Mouse (Mus musculus) lung, postnatal 36 days (tissue): Measurements from ENCODE around the gene Slc25a39.
"Not testable (repeated sequence)": the region's sequence is repeated elsewhere in the genome, so short reads cannot be mapped to it uniquely, and the experiment has no call there.

Experiments
- DNase-seq: peaks from one replicate; pipeline ENCODE4 v3.0.0; 2022; ENCODE audit warnings: mixed read lengths

Slc25a39 gene

DNA sequence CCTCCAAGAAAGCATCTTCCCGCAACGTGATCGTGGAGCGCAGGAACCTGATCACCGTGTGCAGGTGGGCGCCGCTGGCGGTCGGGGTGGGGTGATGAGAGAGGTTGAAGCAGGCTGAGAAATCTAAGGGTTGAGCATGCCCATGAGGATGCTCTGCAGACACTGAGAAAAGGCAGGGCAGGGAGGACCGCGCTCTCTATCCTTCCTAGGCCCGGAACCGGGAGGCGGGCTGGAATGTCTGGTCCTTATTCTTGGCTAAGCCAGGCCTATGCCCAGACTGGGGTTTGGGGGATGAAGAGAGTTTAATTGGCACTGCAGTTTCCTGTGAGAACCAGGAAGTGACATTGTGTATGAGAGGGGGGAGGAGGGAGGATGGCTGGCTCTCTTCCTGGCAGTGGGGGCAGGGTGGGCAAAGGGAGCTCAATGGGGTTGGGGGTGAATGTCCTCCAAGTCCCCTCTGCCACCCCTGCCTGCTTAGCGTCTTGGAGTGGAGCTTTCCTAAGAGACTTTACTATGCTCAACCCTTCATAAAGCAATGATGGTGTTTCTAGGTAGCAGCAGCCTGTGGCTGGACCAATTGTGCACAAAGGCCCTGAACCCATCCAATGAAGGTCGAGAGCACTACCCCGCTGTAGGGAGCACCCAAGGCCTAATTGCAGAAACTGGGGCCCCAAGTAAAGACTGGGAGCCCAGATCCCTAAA is 13.9 kb downstream of the Slc25a39 start:
- no peak for DNase-seq

DNA sequence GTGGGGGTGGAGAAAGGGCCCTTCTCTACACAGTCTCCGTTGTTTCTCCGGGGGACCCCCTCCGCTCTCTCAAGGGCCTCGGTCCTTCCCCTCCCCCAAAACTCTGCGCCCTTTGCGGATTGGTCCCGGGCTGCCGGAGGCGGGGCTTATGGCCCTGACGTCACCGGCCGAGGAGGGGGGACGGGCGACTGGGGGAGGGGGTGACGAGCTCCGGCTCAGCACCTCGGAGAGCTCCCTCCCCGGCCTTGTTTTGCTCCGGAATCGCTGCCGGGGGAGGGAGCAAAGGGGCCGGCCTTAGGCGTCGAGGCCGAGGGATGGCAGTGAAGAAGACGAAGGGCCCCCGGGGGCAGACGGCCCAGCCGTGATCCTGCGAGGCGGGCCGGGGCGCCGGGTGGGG is 14.5 kb downstream of the Slc25a39 start, which contains the start of gene Rundc3a:
TSS of gene Rundc3a (plus strand) at position 166 of the 397 bp plus-strand sequence.
- DNase-seq, result peak; percentile 71

DNA sequence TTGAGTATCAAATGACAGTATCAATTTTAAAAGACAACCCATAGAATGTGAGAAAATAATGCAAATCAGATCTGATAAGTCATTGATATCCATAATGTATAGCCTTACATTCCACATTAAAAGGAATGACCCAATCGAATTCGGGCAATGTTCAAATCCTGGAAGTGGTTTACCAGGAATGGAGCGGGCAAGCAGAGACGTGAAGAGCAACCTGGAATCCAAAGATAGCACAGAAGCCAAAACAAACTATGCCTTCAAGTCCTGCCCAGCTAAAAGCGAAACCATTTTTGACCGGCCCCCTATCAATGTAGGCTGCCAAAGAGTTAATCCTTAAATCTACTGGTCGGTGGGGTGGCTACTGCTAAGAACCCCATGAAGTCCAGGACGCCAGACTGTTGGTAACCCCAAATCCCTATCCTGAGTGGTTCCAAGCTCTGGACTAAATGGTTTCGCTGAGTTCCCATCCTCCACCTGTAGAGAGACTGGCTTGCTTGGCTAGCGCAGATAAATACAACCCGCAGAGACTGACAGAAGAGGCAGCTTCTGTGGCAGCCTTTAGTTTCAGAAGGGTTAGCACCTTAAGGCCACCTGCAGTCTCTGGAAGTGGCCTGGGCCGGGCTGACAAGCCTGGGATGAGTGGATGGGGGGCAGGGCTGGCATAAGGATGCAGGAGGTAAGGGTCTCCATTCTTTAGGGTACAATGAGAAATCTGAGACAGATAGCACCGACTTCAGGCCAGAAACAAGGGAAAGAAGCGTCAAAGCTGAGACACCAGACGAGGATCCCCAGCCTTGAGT is 15.1 kb downstream of the Slc25a39 start:
- no peak for DNase-seq

DNA sequence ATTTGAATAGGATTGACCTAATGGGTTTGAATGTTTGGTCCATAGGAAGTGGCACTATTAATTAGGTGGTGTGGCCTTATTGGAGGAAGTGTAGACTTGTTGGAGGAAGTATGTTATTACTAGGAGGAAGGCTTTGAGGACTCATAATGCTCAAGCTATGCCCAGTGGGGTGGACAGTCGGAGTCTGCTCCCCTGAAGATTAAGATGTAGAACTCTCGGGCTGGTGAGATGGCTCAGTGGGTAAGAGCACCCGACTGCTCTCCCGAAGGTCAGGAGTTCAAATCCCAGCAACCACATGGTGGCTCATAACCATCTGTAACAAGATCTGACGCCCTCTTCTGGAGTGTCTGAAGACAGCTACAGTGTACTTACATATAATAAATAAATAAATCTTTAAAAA is 18.3 kb downstream of the Slc25a39 start:
- not testable (repeated sequence) for DNase-seq

DNA sequence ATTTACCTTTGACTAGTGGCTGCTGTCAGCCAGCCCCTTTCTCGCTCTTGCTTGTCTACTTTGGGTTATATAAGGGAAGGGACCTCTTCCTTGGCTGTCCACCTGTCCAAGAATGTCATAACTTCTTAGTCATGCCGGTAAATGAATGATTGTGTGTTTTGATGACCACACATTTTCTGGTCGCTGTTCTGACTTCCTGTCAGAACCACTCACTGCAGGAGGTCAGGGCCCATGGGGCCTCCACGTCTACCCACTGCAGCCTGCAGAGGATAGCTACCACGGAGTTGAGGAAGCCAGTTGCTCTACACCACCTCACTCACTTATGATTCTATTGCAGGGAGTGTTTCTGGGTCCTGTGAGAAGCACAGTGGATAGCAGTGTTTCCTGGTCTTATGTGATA is 21.6 kb downstream of the Slc25a39 start:
- DNase-seq, result no peak

DNA sequence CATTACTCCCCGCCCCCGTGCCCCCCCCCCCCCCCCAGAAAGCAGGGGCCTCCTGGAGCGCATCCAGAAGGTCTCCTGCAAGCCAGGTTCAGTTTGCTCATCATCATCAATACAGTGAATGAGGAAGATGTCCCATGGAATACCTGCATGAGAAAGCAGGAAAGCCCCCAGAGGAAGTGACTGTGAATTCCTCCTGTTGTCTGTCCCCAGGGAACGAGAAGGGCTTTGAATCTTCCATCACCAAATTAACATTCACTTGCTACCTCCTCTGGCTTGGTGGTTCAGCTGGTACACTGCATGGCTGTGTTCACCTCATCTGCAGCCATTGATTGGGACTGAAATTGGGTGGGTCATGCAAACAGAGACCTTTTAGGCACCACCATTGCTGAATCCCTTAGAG is 22.7 kb downstream of the Slc25a39 start:
- DNase-seq, result no peak

DNA sequence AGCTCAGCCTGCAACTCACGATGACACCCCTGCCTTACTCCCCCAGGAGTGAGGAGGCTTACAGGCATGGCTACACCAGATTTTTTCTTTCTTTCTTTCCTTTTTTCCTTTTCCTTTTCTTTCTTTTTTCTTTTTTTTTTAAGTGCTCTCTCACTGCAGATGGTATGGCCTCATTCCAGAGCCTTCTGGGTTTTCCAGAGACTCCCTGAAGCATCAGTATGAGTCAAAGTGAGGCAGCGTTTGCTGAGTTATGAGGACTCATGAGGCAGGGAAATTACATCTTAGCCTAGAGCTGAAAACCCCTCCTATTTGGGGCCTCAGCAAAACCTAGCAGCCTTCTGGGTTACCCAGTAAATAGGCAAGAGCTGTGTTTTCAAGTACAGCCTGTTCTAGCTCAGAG is 23.3 kb downstream of the Slc25a39 start:
- no peak for DNase-seq

DNA sequence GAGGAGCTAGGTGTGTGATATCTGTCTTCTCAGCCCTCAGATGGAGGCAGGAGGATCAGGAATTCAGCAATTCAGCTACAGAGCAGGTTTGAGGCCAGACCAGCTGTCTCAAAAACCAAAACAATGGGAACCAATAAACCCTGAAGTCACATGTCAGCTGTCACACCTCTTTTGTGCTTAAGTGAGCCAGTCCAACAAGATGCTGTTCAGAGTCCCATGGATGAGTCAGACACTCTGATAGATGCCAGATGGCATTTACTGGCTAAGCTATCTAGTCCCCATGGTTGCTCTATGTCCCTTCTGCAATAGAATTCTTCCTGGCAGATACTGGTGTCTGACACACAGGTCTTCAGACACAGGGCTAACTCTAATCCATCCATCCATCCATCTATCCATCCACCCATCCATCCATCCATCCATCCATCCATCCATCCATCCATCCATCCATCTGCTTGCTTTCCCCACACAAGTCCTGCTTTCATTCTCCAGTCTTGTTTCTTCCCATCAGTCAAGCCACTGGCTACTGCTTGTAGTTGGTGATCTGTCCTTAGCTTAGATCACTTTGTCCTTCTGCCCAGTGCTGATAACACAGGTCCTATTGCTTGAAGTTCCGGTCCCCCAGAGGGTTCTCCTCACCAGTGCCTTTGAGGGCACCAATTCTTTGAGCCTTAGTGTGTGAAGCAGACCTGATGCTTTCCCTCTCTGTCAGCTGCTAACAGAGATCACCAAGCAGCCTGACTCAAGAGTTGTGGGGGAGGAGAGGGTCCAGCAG is 24.2 kb downstream of the Slc25a39 start:
- no peak for DNase-seq

DNA sequence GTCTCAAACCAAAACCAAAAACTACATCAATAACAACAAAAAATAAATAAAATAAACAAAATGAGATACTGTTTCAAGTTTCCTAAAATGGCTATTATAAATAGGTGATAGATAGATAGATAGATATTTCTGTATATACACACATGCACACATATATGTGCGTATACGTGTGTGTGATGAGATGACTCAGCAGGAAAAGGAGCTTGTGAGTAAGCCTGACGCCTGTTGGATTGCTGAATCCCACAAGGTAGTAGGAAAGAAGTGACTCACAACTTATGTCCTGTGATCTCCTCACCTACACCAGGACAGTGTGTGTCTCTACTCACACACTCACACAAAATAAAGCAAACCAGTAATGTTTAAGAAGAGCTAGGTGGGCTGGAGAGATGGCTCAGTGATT is 25.0 kb downstream of the Slc25a39 start:
- DNase-seq, result no peak

DNA sequence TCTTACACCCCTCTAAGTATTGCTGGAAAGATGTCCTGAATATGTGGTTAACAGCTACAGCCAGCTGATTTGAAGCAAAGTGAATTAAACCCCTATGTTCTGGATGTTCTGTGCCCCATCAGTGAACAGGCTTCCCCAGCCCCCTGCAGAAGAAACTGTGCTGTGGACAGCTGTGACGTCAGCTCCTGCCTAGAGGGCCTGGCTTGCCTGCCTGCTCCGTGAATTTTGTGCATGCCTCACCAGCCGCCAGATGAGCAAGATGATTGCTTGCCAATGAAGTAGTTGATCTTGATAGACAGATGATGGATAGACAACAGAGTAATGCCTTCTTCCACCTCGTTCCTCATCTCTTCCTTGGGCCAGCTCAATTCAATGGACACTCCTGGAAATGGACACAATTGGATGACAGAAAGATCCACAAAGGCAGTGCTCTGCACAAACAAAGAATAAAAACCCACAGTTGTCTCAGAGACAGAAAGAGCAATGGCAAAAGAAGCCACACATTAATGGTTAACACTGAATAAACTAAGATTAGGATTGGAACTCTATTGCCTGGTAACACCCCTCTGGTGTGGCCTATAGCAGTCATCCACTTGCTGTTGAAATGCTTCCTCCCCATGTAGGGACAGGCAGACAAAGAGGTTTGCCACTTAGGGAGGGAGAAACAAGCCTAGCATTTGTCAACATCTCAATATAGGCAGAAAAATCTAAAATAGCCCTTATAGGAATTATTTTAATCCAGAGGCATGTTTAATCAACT is 26.2 kb downstream of the Slc25a39 start:
- DNase-seq, result no peak

DNA sequence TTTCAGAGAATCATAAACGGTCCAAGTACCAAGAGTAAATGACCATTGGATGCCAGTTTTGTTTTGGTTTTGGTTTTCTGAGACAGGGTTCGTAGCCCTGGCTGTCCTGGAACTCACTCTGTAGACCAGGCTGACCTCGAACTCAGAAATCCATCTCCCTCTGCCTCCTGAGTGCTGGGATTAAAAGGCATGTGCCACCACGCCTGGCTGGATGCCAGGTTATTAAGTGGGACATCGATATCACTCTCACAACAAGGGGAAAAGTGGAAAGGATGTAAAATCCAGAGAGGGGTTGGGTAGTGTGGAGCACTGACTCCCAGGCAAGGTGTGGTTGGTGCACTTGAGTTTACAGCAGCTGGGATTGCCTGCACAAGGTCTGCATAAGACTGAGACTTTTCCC is 27.7 kb downstream of the Slc25a39 start:
- no peak for DNase-seq

DNA sequence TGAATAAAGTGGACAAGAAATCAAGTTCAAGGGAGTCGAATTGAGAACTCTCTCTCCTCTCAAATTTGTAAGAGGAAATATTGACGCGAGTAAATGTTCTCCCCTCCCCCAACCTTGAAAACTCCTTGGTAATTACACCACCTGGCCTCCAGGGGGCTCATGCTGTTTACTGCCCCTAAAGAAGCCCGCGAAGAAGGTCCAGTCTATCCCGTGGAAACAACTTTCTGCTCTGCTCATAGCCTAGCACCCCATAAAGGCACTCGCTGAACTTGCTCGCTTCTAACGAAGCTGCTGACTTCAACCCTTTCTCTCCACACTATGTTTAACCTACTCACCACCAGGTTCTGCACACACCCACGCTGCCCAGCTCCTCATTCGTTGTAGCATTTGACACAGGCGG is 30.6 kb downstream of the Slc25a39 start:
- DNase-seq, result no peak

DNA sequence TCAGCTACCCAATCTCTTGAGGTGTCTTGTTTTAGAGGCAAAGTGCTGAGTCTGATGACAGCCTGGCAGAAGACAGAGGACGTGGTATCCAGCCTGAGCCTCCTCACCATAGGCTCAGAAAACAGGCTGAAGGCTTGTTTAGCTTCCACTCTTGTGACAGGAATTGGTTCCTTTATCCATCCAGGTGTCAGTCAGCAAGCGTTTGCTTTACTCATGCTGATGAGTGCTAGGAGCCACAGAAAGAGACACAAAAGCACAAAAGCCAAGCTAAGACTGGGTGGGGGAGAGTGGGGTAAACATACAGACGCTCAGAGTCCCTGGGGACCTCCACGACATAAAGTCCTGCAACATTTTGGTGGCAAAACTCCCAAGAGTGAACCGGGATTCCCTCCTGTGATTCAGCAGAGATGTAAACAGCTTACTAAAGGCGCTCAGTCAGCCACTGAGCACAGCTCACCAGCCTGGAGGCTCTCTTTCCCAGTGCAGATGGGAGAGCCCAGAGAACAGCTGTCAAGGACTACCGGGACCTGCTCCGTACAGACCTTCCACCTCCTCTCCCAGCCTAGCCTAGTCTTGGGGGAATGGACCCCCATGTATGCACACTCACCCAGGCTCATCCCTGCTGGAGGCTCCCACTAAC is 31.4 kb downstream of the Slc25a39 start:
- DNase-seq, result no peak

DNA sequence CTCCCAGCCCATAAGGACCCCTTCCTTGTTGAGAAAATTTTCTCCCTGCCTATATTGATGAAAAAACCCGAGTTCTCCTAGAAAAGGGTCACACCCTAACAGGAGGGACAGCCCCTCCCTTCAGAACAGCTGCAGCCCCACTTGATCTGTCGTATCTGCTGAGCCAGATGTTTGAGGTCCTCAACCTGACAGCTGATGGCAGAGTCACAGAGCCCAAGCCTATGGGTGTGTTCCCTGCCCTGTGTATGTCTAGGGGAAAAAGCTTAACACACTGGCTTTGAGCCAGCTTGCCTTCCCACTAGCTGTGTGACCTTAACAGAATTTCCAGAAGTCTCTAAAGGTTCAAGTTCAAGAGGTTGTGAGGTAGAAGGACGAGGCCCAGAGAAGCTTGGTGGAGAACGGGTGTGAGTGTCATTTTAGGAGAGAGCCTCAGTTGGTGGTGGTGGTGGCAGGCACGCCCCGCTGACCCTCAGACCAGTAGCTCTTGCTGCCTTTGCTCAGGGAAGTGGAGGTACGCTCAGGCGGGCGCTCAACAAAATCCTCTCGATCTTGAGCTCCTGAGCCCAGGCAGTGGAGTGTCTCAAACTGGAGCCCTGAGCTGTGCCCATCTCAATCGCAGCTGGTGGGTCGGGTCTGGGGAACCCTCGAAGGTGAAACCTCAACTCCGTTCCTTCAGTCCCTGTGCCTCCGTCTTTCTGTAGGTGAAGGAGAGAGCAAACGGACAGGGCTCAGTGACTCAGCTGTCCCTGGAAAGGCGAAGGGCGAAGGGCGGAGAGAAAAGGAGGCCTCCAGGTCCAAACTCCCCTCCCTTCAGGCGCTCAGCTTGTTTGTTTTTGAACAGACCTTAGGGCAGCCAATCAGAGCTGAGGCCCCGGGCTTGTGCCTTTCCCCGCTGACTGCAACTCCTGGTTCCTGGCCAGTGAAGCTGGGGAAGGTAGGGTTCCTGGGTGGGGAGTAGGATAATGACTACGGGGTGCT is 32.3 kb downstream of the Slc25a39 start:
- peak; percentile 54 for DNase-seq

DNA sequence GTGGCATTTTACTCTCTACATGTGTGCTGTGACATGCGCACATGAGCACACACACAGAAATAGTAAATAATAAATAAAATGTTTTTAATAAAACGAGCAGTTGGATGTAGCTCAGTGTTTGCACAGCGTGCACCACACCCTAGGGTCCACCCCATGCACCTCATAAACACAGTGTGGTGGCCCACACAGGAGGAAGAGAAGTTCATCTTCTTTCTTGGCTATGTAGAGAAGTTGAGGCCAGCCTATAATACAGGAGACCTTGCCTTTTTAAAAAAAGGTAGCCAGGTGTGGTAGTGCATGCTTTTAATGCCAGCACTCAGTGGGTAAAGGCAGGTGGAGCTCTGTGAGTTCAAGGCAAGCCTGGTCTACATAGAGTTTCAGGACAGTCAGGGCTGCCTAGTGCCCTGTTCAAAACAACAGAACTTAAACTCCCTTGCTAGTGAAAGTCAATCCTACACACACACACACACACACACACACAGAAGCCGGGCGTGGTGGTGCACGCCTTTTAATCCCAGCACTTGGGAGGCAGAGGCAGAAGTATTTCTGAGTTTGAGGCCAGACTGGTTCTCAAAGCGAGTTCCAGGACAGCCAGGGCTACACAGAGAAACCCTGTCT is 33.5 kb downstream of the Slc25a39 start:
- DNase-seq, result no peak

DNA sequence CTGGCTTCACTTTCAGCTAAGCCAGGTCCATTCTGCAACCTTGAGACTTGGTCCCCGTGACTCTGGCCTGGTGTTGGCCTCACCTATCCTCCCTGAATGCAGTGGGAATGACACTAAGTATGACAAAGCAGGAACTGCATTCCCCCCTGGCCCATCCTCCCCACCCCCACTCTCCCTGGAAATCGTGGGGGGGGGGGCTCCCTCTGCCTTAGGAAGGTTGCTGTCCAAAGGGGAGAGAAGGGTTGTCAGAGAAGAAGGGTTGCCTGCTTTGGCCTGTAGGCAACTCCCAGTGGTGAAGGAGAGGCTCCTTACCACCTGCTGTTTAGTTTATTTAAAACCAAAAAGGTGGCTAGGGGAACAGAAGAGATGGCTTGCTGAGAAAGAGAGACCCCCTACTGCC is 34.1 kb downstream of the Slc25a39 start:
- DNase-seq, result no peak

DNA sequence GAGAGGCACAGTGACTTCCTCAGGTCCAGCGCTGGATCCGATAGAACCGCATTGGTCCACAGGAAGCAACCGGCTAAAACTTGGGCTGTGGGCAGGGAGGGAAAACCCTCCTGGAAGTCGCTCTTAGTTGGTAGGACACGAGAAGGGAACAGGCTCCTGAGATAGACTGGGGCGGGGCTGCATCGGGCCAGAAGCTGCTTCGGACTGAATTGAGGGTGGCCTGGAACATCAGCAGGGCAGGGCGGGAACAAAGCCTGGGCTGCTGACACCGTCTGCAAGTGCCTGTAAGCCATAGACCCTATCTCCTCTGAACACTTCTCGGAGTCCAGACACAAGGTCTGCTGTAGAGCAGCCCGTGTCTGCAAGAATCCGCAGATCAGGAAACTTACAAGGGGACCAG is 34.8 kb downstream of the Slc25a39 start:
- no peak for DNase-seq

DNA sequence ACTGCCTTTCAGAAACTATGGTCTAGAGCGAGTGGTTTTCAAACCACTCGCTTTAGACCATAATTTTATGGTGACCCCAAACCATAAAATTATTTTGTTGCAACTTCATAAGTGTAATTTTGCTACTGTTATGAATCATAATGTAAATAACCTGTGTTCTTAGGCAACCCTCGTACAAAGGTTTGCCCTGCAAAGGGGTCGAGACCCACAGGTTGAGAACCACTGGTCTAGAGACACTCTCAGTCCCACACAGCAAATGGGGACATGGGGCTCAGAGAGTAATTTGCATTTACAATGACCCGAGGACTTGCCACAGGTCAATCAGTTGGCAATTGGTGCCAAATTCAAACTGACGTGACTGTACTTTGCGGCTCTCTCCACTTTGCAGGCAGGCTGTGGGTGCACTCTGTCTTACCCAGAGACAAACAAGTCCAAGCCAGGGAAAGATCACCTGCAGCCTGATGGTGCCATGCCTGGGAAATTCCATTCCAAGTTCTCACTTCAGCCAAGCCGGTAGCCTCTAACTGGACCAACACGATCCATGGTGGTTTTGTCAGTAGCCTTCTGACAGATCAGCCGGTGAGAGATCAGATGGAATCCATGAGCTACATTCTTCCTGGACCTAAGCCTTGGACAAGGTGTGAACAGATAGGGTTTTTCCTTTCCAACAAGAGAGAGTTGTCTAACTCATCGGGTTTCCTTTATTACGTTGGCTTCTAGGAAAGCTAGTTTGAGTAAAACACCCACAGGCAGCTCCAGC is 35.6 kb downstream of the Slc25a39 start:
- no peak for DNase-seq

DNA sequence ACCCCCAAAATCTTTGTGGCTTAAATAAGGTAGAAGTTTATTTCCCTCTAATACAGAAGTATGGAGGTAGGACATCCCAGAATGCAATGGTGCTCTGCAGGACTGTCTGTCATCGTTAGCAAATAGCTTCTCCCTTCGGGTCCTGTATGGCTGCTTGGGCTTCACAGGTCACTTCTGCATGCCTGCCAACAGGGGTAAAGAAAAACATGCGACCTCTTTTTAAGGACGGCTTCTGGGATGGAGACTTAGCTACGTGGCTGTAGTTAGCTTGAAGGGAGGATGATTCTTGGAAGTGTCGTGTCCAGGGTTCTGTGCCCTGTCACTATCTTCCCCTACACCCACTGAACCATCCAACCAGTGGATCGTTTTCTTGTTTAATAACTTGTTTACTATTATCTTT is 37.5 kb downstream of the Slc25a39 start:
- no peak for DNase-seq

DNA sequence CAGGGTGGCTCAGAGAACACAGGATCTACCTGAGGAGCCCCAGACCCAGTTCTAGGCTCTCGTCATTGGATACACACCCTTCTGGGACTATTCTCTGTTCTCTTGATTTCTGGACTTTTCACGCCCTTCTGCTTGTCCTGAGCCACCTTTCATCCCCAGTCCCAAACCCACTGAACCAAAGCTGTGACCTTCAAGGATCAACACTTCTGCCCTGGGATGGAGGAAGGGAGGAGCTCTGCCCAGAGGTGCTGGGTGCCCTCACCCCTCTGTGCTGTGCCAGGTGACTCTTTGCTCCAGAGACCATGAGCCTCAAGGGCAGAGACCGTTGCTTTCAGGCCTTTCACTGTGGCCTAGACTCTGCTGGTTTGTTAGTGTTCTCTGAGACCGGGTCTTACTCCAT is 38.5 kb downstream of the Slc25a39 start:
- no peak for DNase-seq
